Mouse (Mus musculus): ENCODE measurements around the gene Cnnm3.
"Not testable (repeated sequence)": the region's sequence is repeated elsewhere in the genome, so short reads cannot be mapped to it uniquely, and the experiment has no call there.

Cnnm3 gene

DNA sequence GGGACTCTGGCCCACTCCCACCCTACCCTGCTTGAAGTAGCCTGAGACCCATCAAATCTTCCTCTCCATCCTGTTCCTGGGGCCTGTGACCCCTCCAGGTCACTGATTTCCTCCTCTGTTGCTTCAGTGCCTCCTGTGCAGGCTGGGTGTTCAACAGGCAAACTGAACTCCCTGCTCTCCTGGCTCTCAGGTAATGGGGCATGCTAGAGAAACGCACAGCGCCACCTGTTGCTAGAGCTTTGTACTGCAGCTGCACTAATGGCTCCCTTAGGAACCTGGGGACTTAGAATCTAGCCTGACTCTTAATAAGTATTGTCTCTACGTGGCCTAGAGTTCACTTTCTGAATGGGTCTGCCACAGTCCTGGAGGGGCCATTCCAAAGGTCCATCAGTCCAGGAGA is 10.4 kb upstream of the Cnnm3 start:
- peak; percentile 84 for DNase-seq

DNA sequence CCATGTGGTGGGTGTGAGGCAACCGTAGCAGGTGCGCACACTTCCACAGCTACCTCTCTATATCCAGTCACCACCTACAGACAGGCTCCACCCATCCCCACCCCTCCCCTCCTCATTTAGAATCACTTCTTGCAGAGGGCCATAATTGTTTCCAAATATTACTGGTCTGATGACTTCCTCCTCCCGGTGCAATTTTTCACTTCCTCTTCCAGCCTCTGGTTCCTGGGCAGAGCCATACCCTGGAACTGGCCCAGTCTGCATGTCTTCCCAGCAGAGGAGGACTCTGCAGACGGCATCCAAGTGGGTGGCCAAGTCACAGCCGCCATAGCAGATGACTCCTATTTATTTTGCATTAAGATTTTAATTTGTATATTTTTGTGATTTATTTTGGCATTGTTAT is 3.4 kb upstream of the Cnnm3 start:
- no peak for DNase-seq

DNA sequence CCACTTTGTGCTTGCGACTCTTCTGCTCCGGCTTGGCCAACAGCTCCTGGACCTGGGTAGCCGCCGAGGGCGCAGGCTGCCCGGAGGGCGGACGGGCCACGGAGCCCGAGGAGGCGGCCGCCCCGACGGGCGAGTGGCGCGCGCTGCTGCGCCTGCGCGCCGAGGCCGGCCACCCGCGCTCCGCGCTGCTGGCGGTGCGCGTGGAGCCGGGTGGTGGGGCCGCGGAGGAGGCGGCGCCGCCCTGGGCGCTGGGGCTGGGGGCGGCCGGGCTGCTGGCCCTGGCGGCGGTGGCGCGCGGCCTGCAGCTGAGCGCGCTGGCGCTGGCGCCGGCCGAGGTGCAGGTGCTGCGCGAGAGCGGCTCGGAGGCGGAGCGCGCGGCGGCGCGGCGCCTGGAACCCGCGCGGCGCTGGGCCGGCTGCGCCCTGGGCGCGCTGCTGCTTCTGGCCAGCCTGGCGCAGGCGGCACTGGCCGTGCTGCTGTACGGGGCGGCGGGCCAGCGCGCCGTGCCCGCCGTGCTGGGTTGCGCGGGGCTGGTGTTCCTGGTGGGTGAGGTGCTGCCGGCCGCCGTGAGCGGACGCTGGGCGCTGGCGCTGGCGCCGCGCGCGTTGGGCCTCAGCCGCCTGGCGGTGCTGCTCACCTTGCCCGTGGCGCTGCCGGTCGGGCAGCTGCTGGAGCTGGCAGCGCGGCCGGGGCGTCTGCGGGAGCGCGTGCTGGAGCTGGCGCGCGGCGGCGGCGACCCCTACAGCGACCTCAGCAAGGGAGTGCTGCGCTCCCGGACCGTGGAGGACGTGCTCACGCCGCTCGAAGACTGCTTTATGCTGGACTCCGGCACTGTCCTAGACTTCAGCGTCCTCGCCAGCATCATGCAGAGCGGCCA is 660 bp downstream of the Cnnm3 start:
- DNase-seq: peak; percentile 59

DNA sequence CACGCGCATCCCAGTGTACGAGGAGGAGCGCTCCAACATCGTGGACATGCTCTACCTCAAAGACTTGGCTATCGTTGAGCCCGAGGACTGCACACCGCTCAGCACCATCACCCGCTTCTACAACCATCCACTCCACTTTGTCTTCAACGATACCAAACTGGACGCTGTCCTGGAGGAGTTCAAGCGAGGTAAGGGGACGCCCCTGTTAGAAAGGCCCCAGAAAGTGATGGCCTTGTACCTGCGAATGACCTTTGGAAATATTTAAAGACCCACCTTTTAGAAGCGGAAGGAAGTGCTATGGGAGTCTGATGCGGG is 1.3 kb downstream of the Cnnm3 start:
- no peak for DNase-seq

DNA sequence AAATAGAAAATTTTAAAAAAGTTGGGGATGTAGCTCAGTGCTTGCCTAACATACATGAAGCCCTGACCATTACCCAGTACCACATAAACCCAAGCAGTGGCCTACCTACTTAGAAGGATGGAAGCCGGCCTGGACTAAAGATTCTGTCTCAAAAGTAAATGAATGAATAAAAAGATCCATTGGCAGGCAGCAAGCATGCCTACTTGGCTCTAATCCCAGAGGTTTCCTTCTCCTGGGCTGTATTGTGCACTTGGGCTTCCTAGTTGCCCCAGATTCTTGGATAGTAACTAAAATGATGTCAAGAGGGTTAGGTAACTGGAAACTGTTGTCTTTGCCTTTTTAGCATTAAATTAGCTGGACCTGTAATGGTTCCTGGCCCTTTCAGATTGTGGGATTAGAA is 1.6 kb downstream of the Cnnm3 start:
- DNase-seq: no peak

DNA sequence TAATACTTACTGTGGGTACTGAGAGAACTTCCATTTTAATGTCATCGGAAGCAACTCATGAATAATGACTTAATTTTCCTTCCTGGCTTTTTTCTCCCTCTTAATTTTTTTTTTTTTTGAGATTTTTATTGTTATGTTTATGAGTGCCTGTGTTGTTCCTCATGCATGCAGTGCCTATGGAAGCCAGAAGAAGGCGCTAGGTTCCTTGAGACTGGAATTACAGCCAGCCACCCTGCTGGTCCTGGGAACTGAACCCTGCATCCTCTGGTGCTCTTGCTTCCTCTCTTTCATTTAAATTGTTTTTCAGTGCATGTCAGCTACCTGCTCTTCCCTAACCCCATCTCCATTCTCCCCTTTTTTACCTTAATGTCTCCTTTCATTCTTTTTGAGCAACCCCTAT is 2.1 kb downstream of the Cnnm3 start:
- DNase-seq: peak; percentile 49

DNA sequence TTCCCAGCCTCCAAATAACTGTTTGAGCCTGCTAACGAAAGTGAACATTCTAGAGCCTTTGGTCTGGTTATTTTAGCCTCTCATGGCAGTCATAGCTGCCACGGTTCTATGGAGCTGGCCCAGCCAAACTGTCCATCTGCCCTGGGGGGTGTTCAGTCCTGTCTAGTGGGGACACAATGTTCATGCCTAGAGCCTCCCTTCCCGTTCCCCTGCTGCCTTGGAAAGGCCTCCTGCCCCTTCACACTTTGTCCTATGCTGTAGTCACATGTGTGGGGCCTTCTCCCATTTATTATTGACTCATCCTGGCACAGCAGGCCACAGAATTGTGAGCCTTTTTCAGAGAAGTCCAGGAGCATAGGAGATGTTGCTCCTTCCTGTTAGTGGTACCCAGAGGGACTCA is 6.6 kb downstream of the Cnnm3 start:
- no peak for DNase-seq

DNA sequence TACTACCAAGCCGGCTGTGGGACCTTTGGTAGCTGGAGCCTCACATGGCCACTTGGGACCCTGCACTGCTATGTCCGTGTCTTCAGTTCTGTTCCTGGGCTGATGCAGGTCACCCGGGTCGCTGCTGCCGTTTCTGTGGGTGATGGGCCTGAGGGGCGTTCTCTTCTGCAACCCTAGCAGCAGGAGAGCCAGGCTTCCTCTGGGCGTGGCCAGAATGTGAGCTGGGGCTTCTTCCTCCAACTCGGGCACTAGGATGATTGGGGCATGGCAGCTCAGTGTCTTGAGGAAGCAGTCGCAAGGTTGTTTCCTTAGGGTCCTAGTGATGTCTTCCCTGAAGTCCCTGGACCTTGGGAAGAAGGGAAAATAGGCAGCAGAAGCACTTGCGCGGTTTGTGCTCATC is 8.0 kb downstream of the Cnnm3 start:
- no peak for DNase-seq

DNA sequence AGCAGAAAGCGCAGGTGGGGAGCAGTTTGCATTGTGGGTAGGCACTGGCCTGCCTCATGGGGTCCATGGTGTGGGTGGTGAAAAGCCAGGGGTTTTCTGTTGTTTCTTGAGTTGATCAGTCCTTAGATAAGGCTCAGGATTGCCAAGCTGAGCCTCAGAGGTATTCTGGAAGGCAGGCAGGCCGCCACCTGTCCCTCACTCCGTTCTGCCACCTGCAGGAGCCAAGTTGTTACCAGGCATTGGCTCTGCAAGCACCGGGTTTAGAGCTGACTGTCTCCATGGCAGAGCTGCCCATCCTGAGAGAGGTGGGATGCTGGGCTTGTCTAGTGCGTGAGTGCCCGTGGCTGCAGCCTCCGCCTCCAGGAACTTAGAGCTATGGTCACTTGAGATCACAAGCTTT is 10.5 kb downstream of the Cnnm3 start:
- DNase-seq: no peak

DNA sequence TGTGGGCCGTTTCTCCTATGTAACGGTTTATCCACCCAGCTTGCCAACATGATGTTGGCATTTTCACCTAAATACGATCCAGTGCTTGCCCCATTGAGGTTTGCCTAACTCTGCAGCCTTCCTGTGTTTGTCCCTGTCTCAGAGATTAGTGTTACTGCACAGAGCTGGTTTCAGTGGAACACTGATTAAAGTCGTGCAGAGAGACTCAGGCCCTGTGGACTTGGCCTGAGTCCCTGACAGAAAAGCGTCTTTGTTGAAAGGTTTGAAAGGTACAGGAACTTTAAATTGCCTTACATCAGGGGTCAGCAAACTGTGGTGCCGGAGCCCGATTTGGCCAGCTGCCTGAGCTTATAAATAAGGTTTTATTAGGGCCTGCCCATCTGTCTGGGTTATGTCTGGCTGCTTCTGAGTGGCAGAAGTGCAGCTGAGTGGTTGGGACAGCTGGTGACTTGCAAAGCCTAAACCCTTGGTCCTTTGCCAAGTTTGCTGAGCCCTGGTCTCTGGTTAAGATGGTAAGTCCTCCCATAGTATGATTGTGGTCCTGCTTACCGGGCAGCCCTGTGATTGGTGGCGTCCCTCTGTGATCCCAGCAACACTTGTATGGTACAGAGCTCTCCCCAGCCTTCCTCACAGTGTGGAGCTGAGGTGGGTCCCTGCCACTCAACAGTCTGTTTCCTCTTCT is 11.8 kb downstream of the Cnnm3 start:
- DNase-seq: no peak

DNA sequence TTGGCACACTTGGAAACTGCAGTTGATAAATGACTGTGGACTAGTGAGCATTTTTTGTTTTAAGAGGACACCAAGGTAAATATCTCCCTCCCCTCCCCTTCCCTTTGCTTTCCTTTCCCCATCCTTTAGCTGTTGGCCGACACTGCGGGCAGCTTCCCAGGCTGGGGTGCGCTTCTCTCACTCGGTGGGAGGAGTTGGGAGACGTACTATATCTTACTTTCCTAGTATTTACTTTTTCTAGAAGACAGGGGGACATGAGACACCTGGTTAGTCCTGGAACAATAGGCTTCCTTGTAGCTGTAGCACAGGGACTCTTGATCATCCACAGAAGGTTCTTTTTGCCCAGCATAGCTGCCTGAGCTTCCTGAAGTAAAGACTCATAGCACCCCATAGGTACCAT is 12.4 kb downstream of the Cnnm3 start:
- DNase-seq: no peak

DNA sequence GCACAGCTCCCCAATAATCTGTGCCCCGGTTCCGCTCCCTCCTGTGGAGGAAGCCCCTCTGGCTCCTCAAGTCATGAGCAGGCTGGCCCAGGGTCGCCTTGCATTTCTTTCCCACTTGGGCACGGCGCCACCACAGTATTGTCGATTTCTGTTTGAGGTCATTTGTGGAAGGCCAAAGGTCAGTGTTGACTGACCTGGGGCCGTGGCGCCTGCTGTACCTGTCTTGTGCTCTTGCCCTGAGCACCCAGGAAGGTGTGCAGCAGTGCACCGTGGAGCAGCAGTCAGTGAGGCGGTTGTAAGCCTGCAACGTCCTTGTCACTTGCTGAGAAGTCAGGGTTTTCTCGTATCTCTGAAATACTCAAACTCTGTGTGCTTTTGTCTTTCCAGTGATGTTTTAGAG is 14.1 kb downstream of the Cnnm3 start:
- DNase-seq: no peak

DNA sequence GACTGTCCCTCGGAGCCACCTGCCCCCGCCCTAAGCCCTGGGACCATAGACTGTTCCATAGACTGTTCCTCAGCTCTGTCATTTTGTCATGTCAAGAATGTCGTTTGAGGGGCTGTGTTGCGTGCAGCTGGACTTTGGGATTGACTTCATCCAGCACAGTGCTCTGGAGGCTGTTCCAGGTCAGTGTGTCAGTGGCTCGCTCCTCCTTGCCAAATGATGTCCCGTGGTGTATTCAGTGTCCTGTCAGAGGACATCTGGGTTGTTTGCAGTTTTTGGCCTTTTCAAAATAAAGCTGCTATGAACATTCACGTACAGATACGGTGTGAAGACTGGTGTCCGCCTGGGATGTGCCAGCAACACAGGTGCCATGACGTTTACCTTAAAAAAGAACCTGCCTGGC is 15.2 kb downstream of the Cnnm3 start:
- DNase-seq: no peak

DNA sequence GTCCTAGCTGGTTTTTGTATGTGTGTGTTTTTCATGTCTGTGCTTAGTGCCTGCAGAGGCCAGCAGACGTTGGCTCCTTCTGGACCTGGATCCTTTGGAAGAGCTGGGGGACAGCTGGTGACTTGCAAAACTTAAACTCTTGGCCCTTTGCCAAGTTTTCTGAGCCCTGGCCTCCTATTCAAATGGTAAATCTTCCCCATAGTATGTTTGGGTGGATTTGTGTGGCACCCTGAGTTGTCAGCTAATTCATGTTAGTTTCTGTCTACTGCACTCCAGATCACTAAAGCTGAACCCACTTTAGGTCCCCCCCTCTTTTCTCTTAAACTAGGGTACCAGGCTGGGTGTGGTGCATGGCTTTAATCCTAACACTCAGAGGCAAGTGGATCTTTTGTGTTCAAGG is 16.7 kb downstream of the Cnnm3 start:
- no peak for DNase-seq

DNA sequence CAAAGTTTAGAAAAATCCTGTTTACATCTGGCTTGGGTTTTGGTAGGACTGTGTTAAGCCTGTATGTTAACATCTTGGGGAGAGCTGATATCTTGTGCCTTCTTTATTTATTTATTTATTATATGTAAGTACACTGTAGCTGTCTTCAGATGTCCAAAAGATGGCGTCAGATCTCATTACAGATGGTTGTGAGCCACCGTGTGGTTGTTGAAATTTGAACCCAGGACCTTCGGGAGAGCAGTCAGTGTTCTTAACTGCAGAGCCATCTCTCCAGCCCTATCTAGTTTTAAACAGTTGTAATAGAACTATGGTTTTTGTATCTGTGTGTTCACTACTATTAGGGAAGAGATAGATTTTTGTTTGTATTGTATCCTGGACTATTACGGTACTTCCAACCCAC is 17.6 kb downstream of the Cnnm3 start:
- no peak for DNase-seq

DNA sequence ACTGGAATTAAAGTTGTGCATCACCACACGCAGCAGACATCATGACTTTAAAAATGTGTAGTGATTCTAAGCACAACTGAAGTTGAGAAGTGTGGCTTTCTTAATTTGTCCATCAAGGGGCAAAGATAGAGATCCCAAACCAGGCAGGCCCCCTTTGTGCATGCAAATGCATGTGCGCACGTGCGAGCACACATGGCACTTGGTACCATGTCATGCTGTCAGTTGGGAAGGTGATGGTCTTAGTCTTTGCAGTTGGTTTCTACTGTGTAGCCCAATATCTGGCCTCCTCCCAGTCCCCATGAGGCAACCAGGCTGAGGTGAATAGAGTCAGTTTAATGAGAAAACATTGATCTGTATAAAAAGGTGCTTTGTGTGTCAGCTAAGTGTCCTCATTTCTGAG is 18.2 kb downstream of the Cnnm3 start:
- no peak for DNase-seq

DNA sequence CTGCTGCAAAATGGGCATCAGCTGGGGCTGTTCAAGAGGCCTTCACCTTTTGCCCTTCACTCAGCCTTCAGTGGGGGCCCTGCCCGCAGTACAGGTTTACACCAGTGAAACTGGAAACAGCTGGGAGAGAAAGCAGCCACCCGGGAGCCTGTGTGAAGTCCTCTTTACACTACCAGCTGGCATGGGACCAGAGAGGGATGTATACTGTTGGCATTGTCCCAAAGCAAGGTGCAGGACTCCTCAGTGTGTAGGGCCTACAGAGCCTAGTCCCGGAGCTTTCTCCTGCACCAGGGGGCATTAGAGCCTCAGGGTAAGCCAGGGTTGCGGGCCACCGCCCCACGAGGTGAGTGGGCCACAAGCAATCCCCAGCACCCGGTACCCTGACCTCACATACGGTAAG is 18.8 kb downstream of the Cnnm3 start:
- DNase-seq: no peak

DNA sequence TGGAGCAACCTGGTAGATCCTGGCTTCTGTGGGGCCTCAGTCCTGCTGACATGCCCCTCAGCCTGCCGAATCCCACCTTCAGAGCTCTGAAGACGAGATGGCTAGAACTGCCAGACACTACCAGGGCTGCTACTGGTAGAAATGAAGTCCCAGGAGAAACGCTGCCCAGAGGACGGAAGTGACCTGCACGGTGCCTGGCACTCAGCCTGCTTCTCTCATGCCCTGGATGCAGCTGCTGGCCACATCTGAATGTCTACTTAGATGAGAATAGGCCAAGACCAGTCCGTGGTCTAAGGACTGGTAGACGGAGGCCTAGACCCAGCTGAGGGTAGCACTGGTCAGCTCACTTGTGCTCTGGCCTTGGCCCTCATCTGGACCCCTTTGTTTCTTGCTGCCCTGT is 19.3 kb downstream of the Cnnm3 start:
- DNase-seq: no peak

DNA sequence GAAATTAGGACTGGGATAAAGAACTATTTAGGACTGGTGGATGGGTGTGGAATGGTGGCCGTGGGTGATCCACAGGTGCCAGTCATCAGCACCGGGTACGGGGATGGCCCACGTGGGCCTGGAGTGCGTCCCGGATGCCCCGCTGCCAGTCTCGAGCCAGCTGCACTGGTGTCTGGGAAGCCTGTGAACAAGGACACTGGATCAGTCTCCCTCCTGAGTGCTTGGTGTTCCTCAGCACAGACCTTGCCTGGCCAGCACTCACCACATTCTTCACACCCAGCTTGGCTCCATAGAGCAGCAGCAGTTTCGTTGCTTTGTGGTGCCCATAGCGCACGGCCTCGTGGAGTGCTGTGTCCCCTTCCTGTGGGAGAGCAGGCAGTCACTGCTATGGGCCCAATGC is 19.8 kb downstream of the Cnnm3 start:
- DNase-seq: no peak

DNA sequence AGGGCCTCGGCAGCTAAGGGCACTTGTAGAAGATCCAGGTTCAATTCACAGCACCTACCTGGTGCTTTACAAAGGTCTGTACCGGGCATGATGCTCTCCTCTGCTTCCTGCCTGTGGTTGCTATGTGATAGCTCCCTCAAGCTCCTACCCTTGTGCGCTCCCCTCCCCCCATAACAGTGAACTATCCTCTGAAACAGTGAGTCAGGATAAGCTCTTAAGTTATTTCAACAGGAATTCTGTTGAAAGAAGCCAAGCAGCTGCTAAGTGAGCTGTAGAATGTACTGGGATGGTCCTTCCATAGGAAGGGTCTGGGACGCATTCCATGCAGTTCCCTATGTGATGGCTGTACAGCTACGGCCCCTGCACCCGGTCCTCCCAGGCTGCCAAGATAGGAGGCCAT is 21.9 kb downstream of the Cnnm3 start:
- no peak for DNase-seq

DNA sequence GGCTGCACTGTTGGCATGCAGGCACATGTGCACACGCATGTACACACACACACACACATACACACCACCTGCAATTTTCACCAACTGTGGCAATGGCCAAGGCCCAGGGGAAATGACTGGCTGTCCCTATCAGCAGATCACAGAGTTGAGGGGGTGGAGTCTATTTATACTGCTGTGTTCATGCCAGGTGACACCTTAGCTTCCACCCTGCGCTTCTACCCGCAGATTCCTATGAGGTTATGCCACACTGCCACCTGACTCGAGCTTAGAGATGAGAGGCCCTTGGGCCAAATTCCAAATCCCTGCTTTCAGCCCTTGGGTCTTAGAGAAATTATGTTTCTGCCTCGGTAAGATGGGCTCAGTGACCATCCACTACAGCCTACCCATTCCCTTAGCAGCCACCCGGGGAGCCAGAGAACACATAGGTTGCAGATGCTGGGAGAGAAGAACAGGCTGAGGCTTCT is 23.0 kb downstream of the Cnnm3 start:
- no peak for DNase-seq

DNA sequence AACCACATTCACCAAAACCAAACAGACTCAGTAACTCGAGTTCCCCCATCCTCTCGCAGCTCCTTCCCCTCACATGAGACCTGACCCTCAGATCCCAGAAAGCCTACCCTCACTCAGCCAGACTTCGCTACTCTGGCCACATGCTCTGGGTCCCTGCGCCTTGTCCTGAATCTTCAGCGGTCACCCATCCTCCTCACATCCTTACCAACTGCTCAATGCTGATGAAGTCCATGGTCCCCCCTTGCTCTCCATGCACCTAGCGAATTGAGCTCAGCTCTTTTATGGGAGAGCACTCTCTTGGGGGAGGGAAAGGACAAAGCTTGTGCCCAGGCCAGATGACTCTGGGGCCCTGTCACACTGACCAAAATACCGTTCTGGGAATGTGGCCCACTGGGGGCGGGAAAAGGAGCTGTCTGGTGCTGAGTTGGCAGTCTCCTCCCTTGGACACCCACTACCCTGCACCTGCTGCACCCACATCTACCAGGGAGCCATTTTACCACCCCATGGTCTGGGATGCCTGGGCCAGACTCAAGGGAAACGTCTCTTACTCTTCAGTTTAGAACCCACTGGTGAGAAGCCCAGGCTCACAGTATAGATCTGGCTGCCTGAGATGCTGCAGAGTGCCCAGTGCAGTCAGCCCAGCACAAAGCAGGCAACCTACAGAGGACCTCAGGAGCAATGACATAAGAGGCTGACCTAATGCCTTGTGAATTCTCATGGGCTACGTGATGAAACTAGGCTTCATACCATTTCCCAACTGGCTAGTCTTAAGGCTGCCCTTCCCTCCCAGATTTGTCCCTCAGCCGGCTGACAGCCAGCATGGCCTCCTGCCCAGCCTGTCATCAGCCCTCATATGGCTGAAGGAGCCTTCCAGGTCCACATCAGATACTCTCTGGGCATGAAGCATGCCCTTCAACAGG is 24.1 kb downstream of the Cnnm3 start:
- no peak for DNase-seq

DNA sequence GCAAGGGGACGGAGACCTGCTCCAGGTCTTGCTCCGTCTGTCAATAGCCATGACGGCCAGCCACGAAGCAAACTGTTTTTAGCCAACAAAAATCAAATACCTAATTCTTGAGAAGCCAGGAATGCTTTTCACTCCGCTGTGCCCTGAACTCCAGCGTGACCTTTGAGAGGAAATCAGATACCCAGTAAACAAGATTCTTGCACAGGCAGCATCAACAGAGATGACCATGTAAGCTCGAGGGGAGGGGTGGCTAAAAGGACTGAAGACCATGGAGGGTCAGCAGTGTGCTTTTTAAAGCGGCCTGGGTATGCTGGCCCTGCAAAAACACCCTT is 24.7 kb downstream of the Cnnm3 start:
- DNase-seq: no peak

DNA sequence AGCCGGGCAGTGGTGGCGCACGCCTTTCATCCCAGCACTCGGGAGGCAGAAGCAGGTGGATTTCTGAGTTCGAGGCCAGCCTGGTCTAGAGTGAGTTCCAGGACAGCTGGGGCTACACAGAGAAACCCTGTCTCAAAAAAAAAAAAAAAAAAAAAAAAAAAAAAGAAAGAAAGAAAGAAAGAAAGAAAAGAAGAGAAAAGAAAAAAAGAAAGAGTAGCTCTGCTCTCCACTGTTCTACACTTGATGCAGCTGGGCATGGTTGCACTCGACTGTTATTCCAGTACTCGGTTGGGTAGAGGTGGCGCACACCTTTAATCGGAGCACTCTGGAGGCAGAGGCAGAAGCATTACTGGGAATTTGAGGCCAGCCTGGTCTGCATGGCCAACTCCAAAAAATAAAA is 25.1 kb downstream of the Cnnm3 start, which contains the start of gene Ankrd23:
Gene Ankrd23, minus strand, starts transcription at position 101 of the 400 bp plus-strand sequence.
- DNase-seq: not testable (repeated sequence)

All from cerebellum, adult 8-10 months (tissue).